11 mouse cellular contexts compared by ENCODE assay signal in the genomic region with DNA sequence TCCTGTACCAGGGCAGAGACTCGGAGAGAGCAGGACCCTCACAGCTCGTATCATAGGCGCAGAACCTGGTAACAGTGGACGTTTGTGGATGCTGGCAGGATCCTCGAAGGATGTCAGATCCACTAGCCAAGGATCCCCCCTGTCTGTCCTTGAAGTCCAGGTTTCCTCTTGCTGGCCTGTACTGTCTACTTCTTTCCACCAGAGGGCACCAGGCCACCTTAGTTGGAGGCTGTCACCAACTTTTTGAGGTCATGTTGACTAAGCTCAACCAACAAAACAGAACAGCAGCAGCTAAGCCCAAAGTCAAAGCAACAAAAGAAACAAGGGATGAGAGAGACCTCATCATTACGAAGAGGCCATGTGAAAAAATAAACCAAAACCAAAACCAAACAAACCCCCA. TPM values are rescaled to one million over a fixed set of nuclear protein-coding genes. Genes with fewer than 3 reads are reported as not detected.
DNase-seq lines count a peak whose midpoint lies in the region; ATAC-seq lines count a peak whose summit lies in the region.
"Had no signal": no experiment of that assay in that cellular context is flagged by ENCODE, and none has a peak within 500 bp of the region (broad histone marks: within the 10 kb centered on the region; RNA-seq: fewer than 3 reads in every experiment).

No protein-coding gene starts in this region.

- H3K27ac ChIP-seq in forebrain, embryonic 14.5 days (ENCODE audit: low read depth, low read length) = no peak overlapping the region
- no peak overlapping the region for H3K27ac ChIP-seq in forebrain, embryonic 13.5 days
- H3K27ac ChIP-seq in midbrain, embryonic 10.5 days (replicated peaks) = no peak overlapping the region
- no peak overlapping the region for H3K27ac ChIP-seq in midbrain, embryonic 15.5 days
- H3K27ac ChIP-seq: heart, embryonic 13.5 days had no signal

- ATAC-seq in forebrain, embryonic 14.5 days = no peak
- no peak for ATAC-seq in forebrain, embryonic 13.5 days
- no peak for ATAC-seq in midbrain, embryonic 15.5 days (replicated peaks)

- H3K27me3 ChIP-seq in forebrain, embryonic 14.5 days (replicated peaks; ENCODE audit: control insufficient read depth, insufficient read depth, low read length) = no peaks in the 10 kb centered on the region
- no peaks in the 10 kb centered on the region for H3K27me3 ChIP-seq in forebrain, embryonic 13.5 days
- peaks cover 5% of the 10 kb centered on the region for H3K27me3 ChIP-seq in midbrain, embryonic 10.5 days (ENCODE audit: low read depth, poor library complexity, severe bottlenecking)
- no peaks in the 10 kb centered on the region for H3K27me3 ChIP-seq in midbrain, embryonic 15.5 days (replicated peaks)

- H3K4me3 ChIP-seq in forebrain, embryonic 14.5 days (ENCODE audit: low read depth, low read length) = no peak overlapping the region
- H3K4me3 ChIP-seq in forebrain, embryonic 13.5 days = no peak overlapping the region
- no peak overlapping the region for H3K4me3 ChIP-seq in midbrain, embryonic 10.5 days
- H3K4me3 ChIP-seq in midbrain, embryonic 15.5 days = no peak overlapping the region
- H3K4me3 ChIP-seq: heart, embryonic 13.5 days had no signal

- no peaks in the 10 kb centered on the region for H3K4me1 ChIP-seq in forebrain, embryonic 14.5 days (ENCODE audit: control insufficient read depth, insufficient read depth, low read length)
- H3K4me1 ChIP-seq in forebrain, embryonic 13.5 days = no peaks in the 10 kb centered on the region
- peaks cover 31% of the 10 kb centered on the region for H3K4me1 ChIP-seq in midbrain, embryonic 10.5 days
- H3K4me1 ChIP-seq in midbrain, embryonic 15.5 days = peaks cover 12% of the 10 kb centered on the region
- H3K4me1 ChIP-seq: heart, embryonic 13.5 days had no signal

- peak; percentile 52 for DNase-seq in forebrain, embryonic 14.5 days (ENCODE audit: low spot score)
- DNase-seq in midbrain, embryonic 10.5 days (ENCODE audit: low spot score) = peak; percentile 44
- peak; percentile 39 for DNase-seq in adrenal gland, postnatal 25 days
- peak; percentile 54 for DNase-seq in forelimb bud, embryonic 11.5 days (ENCODE audit: low read depth, low spot score)
- peak; percentile 66 for DNase-seq in lung, postnatal 36 days
- DNase-seq in Muller cell, postnatal 12 days (ENCODE audit: inconsistent ontology term) = no peak

- H3K4me2 ChIP-seq in forebrain, embryonic 14.5 days (ENCODE audit: low read length) = no peak overlapping the region
- H3K4me2 ChIP-seq in forebrain, embryonic 13.5 days = no peak overlapping the region
- no peak overlapping the region for H3K4me2 ChIP-seq in midbrain, embryonic 15.5 days
- H3K4me2 ChIP-seq: heart, embryonic 13.5 days had no signal

- H3K36me3 ChIP-seq in forebrain, embryonic 14.5 days (ENCODE audit: control insufficient read depth, insufficient read depth, low read length) = peaks cover 13% of the 10 kb centered on the region
- peaks cover 26% of the 10 kb centered on the region for H3K36me3 ChIP-seq in forebrain, embryonic 13.5 days (ENCODE audit: poor library complexity, severe bottlenecking)
- no peaks in the 10 kb centered on the region for H3K36me3 ChIP-seq in midbrain, embryonic 10.5 days
- H3K36me3 ChIP-seq in midbrain, embryonic 15.5 days (replicated peaks) = peaks cover 18% of the 10 kb centered on the region; the same call in 1 of the 2 replicates
- H3K36me3 ChIP-seq: G1E; heart, embryonic 13.5 days had no signal

- WGBS in forebrain, embryonic 14.5 days = 72% methylated on average over 6 of the region's 6 CpGs
- 72% methylated on average over 6 of the region's 6 CpGs for WGBS in forebrain, embryonic 13.5 days
- WGBS in midbrain, embryonic 10.5 days = 71% methylated on average over 6 of the region's 6 CpGs
- 72% methylated on average over 6 of the region's 6 CpGs for whole genome bisulfite sequencing in midbrain, embryonic 15.5 days

- no peak overlapping the region for H3K9ac ChIP-seq in forebrain, embryonic 14.5 days (ENCODE audit: low read length)
- no peak overlapping the region for H3K9ac ChIP-seq in forebrain, embryonic 13.5 days
- H3K9ac ChIP-seq in midbrain, embryonic 15.5 days = no peak overlapping the region
- H3K9ac ChIP-seq: heart, embryonic 13.5 days had no signal

- H3K9me3 ChIP-seq in forebrain, embryonic 14.5 days (replicated peaks; ENCODE audit: control insufficient read depth, low read length) = no peaks in the 10 kb centered on the region
- no peaks in the 10 kb centered on the region; the same call in 1 of the 2 replicates for H3K9me3 ChIP-seq in forebrain, embryonic 13.5 days (replicated peaks)
- H3K9me3 ChIP-seq in midbrain, embryonic 10.5 days (replicated peaks) = peaks cover 4% of the 10 kb centered on the region; the same call in 1 of the 2 replicates
- 0 out of 2 replicates have a peak, but pooled peaks cover 4% of the 10 kb centered on the region for H3K9me3 ChIP-seq in midbrain, embryonic 15.5 days
- H3K9me3 ChIP-seq: heart, embryonic 13.5 days had no signal

RNA-seq across cellular contexts. Expression of a gene that starts 20.9 kb away (rescaled TPM):
- polyA plus RNA-seq in forebrain, embryonic 14.5 days (2014; fragmentation: Nextera tagmentation; extraction: Ambion mirVana) = 0.09 and 0.27 TPM in 2 replicates
- 0.68 and 1.1 TPM in 2 replicates for polyA plus RNA-seq in forebrain, embryonic 13.5 days (2015; fragmentation: Nextera tagmentation; extraction: Ambion mirVana)
- 0.06 and 0.12 TPM in 2 replicates for polyA plus RNA-seq in midbrain, embryonic 10.5 days (2016; fragmentation: Nextera tagmentation; extraction: Ambion mirVana)
- polyA plus RNA-seq in midbrain, embryonic 15.5 days (2015; fragmentation: Nextera tagmentation; extraction: Ambion mirVana) = 1.3 and 1.5 TPM in 2 replicates
- not detected in 2 replicates for total RNA-seq in adrenal gland, postnatal 25 days (2021)
- polyA plus RNA-seq: G1E; heart, embryonic 13.5 days; liver, embryonic 16.5 days had no signal
